Mouse (Mus musculus) fibroblast of lung, adult 2 months (primary cell): ENCODE measurements around the gene Elmod2.
"Not testable (repeated sequence)": the region's sequence is repeated elsewhere in the genome, so short reads cannot be mapped to it uniquely, and the experiment has no call there.

Source experiments
- DNase-seq: peaks from one replicate; pipeline ENCODE4 v3.0.0-alpha.2; 2011; ENCODE audit warnings: low read depth

Gene Elmod2

DNA sequence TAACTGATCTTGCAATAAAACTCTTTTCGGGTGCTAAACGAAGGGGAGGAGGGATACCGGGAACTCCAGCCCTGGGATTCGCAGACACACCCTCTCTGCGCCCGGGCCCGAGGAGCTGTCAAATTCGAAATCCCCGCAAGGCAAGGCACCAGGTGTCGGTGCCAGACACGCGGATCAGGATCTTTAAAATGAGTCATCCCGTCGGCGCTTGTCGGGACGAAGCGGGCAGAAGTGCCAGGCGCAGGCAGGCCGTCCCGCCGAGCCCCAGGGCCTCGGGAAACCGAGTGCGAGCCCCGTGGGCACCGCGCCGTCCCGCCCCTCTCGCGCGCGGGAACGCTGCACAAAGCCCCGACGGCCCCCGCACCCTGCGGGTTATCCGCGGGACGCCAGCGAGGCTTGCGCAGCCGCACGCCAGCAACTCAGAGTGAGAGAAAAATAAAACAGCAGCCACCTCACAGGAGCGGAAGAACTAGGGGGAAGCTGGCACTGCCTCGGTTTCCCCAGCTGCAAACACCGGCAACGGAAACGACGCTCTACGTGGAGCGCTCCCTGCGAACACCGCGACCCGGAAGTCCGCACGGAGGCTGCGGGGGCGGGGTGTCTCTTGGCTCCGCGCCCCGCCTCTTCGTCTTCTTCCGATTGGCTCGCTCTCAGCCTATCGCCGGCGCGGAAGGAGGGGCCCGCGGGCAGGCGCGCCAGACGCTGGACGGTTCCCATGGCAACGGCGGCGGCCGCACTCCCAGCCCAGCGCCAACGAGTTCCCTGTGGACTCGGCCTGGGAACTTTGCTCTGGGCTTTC, at the start of gene Elmod2:
Gene Elmod2, minus strand, starts transcription at position 588 of the 799 bp plus-strand sequence.
- DNase-seq: peak; percentile 89

- no peak for DNase-seq
Observed at GRCm38 (mm10) chr8:83381016-83381415, 48.7 kb upstream of the Elmod2 start.

GRCm38 (mm10) chr8:83380141-83380540, 47.9 kb upstream of the Elmod2 start:
- no peak for DNase-seq

- DNase-seq: no peak
Observed at GRCm38 (mm10) chr8:83377231-83377630, 44.9 kb upstream of the Elmod2 start.

GRCm38 (mm10) chr8:83363156-83363769, 31.0 kb upstream of the Elmod2 start:
- DNase-seq: no peak

DNA sequence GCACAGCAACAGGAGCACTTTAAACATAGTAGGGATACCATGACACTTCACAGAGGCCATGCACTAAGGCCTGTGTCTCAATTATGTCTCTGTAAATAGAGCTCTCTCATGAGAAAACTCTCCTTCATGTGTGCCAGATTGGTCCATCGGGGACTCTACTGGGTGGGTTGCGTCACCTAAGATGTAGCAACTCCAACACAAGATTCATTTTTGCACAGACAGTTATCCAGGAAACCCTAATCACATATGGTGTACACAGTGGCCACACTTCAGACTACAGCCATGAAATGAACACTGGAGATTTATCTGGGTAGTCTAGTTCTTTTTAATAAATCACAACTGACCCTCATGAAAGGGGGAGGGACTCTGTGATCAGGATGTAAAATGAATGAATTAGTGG, 19.0 kb upstream of the Elmod2 start:
- no peak for DNase-seq

DNA sequence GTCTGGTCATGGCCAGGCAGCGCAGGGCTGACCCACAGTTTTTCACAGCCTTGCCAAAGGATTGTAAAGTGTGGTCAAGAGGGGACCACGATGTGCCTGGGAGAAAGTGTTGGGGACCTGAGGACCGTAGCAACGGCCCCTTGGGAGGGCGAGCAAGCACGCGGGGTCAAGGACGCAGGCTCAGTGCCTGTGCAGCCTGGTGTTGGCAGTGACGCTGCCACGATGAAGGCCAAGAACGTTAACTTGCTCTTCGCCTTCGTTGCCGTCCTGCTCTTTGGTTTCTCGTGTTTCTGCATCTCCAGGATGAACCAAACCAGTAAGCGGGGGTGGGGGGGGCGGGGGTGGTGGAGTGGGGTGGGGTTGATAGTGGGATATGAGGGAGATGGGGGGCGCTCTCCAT, 16.0 kb upstream of the Elmod2 start, which contains the start of gene Mgat4d:
Gene Mgat4d, plus strand, starts transcription at position 209 of the 400 bp plus-strand sequence.
- no peak for DNase-seq

GRCm38 (mm10) chr8:83342693-83343092, 10.4 kb upstream of the Elmod2 start:
- DNase-seq: no peak

GRCm38 (mm10) chr8:83342076-83342475, 9.8 kb upstream of the Elmod2 start:
- no peak for DNase-seq

- no peak for DNase-seq
Observed at GRCm38 (mm10) chr8:83332864-83333263, 578 bp upstream of the Elmod2 start.

GRCm38 (mm10) chr8:83331567-83331898, 753 bp downstream of the Elmod2 start:
- DNase-seq: no peak

- no peak for DNase-seq
Observed at GRCm38 (mm10) chr8:83327889-83328288, 4.4 kb downstream of the Elmod2 start.

DNA sequence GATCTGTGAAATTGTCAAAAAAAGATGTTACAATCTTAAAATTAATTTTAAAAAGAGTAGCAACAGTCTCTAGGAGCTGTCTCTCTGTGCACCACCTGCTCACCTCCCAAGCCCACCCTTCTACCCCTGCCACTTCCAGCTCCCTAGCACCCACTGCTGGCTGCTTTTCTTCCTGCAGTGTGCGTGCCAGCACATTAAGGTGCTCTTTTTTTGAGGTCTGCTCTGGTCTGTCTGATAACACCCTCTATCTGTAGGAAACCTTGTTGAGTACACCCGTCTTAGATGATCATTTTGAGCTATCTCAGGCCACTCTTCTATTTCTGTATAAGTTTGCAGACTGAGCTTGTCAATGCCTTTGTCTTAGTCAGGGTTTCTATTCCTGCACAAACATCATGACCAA, 9.2 kb downstream of the Elmod2 start:
- DNase-seq: no peak

DNA sequence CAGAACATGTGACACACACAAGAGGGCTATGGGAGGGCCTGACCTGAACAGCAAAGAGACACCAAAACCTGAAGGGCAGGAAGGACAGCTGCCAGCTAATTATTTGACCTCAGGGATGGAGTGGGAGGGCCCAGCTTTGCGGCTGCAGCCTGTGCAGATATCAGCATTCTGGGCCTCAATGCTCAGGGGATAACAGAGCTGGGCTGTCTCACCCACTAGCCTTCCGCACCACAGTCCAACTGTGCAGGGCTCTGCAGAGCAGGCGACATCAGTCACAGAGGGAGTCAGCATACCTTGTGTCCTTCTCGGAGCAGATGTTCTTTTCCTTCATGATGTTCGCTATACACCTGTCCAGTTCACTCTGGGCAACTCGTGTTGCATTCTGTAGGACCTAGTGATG, 9.9 kb downstream of the Elmod2 start:
- DNase-seq: no peak

- no peak for DNase-seq
Observed at GRCm38 (mm10) chr8:83320543-83320942, 11.7 kb downstream of the Elmod2 start.

- DNase-seq: no peak
Observed at GRCm38 (mm10) chr8:83315691-83316090, 16.6 kb downstream of the Elmod2 start.

DNA sequence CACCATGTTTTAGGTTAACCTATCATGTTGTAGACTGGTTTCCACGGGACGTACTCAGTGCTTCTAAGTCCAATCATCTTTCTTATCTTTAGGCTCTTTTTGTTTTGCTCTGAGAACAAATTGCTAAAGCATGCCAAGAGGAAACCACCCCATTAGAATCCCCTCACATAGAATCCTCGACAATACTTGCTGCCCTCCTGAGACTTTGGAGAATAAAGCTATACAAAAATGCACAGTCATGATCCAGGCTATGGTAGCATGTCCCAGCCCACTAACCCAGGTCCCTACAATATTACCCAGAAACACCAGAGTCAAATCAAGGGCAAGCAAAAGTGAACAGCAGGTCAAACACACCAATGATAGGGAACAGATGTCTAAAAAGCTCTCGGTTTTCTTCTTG, 17.2 kb downstream of the Elmod2 start:
- DNase-seq: not testable (repeated sequence)

GRCm38 (mm10) chr8:83309836-83310235, 22.4 kb downstream of the Elmod2 start:
- DNase-seq: no peak

GRCm38 (mm10) chr8:83304946-83305345, 27.3 kb downstream of the Elmod2 start:
- DNase-seq: no peak

GRCm38 (mm10) chr8:83300135-83300534, 32.2 kb downstream of the Elmod2 start:
- DNase-seq: no peak

GRCm38 (mm10) chr8:83297375-83297774, 34.9 kb downstream of the Elmod2 start:
- no peak for DNase-seq

- DNase-seq: no peak
Observed at GRCm38 (mm10) chr8:83290176-83290575, 42.1 kb downstream of the Elmod2 start, which contains the start of gene Ucp1. Ucp1 (plus strand) TSS chr8:83290352.

- no peak for DNase-seq
Observed at GRCm38 (mm10) chr8:83285391-83285790, 46.9 kb downstream of the Elmod2 start.

GRCm38 (mm10) chr8:83278431-83278830, 53.9 kb downstream of the Elmod2 start:
- peak; percentile 79 for DNase-seq
